Mouse (Mus musculus) stomach, postnatal 0 days (tissue): Measurements from ENCODE around the gene Gmeb2. TPM values are rescaled to one million over a fixed set of nuclear protein-coding genes. Genes with fewer than 3 reads are reported as not detected.

Experiments used
- ATAC-seq: fragments of 200-750 bp; cut with Nextera tagmentation; 2 replicates; pipeline ENCODE4 v1.8.0; 2017; ENCODE audit not compliant: low FRiP score, low TSS enrichment
- DNase-seq: peaks from one replicate; pipeline ENCODE4 v3.0.0-alpha.2; 2016; ENCODE audit warnings: low spot score
- H3K27ac ChIP-seq: fragments of 300-500 bp; sonication (generic); replicated peaks from 2 replicates; pipeline ENCODE4 v1.5.1; 2014; ENCODE audit warnings: mild to moderate bottlenecking, control low read depth
- H3K27me3 ChIP-seq: fragments of 300-500 bp; sonication (generic); 2 replicates; pipeline ENCODE4 v1.6.1; 2014; ENCODE audit warnings: low read length; ENCODE audit not compliant: control insufficient read depth, insufficient read depth
- H3K36me3 ChIP-seq: fragments of 300-500 bp; sonication (generic); 2 replicates; pipeline ENCODE4 v1.6.1; 2014; ENCODE audit warnings: low read length, mixed read lengths; ENCODE audit not compliant: control insufficient read depth, insufficient read depth
- H3K4me1 ChIP-seq: fragments of 300-500 bp; sonication (generic); replicated peaks from 2 replicates; pipeline ENCODE4 v1.6.1; 2014; ENCODE audit warnings: antibody characterized with exemption; ENCODE audit not compliant: control insufficient read depth, insufficient read depth
- H3K4me2 ChIP-seq: fragments of 300-500 bp; sonication (generic); replicated peaks from 2 replicates; pipeline ENCODE4 v1.6.1; 2014; ENCODE audit warnings: low read depth, mild to moderate bottlenecking, control low read depth, moderate library complexity
- H3K4me3 ChIP-seq: fragments of 300-500 bp; sonication (generic); 2 replicates; pipeline ENCODE4 v1.5.1; 2014; ENCODE audit warnings: low read depth, low read length, control low read depth
- H3K9ac ChIP-seq: fragments of 300-500 bp; sonication (generic); 2 replicates; pipeline ENCODE4 v1.6.1; 2014; ENCODE audit warnings: mild to moderate bottlenecking, low read length, control low read depth, mixed read lengths
- H3K9me3 ChIP-seq: fragments of 300-500 bp; sonication (generic); 2 replicates; pipeline ENCODE4 v1.6.1; 2016; ENCODE audit warnings: low read length; ENCODE audit not compliant: control insufficient read depth
- CTCF ChIP-seq: IDR thresholded peaks from 2 replicates; pipeline ENCODE4 v1.5.1; 2016; ENCODE audit warnings: antibody characterized with exemption, low read depth, mild to moderate bottlenecking, moderate library complexity
- EP300 ChIP-seq: optimal IDR thresholded peaks from 2 replicates; pipeline ENCODE3; 2016; ENCODE audit warnings: antibody characterized with exemption
- WGBS: fragments of 180-500 bp; shearing (Covaris S2); extraction: QIAGEN DNeasy Blood & Tissue Kit; methylation state at CpG from one replicate; pipeline ENCODE4 v1.1.7; 2014; 5-methylcytosine and 5-hydroxymethylcytosine counted together
- polyA plus RNA-seq: library from polyadenylated mRNA; unstranded; fragments of >200 nt; fragmentation: Nextera tagmentation; extraction: Ambion mirVana; gene quantifications from 2 replicates; pipeline ENCODE4 v1.2.1, GENCODE M21; 2015

The Gmeb2 gene
- polyA plus RNA-seq, 1 experiment from 2014 or later: 4.9 TPM

DNA sequence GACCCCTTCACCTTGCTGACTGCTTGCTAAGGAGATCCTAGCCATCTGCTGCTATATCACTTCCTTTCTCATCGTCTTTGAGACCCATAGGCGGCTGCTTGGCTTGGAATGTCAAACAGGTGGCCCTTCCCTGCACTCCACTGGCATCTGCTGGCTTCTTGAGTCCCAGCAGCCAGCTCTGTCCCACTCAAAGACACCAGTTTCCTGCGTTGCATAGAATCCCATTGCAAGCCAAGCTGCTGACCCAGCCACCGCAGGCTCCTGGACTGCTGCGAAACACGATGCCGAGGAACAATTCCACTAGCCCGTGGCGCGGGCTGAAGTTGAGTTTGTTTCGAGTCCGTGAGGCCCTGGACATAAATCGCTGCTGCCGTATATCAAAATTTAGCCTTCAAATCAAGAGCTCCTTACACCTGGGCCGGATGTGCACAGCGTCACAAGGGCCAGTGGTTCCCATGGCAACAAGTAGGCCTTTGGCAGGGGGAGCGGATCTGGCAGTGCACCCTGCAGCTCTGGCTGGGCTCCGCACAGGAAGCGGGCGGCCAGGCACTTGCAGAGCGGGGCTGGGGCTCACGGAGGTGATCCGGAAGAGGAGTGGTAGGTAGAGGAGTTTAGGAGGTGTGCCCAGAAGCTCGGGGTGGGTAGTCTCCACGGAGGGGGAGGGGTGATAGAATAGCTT, 68.2 kb downstream of the Gmeb2 start, which contains the start of gene Fndc11:
TSS of gene Fndc11 (plus strand) at position 476 of the 679 bp plus-strand sequence.
- H3K4me3 ChIP-seq: peak within 1 kb of the TSS; percentile 27
- 2% methylated on average over 25 of the region's 25 CpGs for WGBS
- peak within 1 kb of the TSS; percentile 30; the same call in 1 of the 2 replicates for H3K27ac ChIP-seq
- H3K27me3 ChIP-seq: no peaks in the 10 kb centered on the region
- H3K9me3 ChIP-seq: no peaks in the 10 kb centered on the region
- H3K4me2 ChIP-seq: peak within 1 kb of the TSS; percentile 58
- H3K4me1 ChIP-seq: peaks cover 5% of the 10 kb centered on the region
- DNase-seq (peak; percentile 81), ATAC-seq (peak; percentile 89)
- no peaks in the 10 kb centered on the region for H3K36me3 ChIP-seq
- TF ChIP-seq EP300 (no peak), CTCF (peak; percentile 62)
- peak within 1 kb of the TSS; percentile 43; the same call in 1 of the 2 replicates for H3K9ac ChIP-seq

DNA sequence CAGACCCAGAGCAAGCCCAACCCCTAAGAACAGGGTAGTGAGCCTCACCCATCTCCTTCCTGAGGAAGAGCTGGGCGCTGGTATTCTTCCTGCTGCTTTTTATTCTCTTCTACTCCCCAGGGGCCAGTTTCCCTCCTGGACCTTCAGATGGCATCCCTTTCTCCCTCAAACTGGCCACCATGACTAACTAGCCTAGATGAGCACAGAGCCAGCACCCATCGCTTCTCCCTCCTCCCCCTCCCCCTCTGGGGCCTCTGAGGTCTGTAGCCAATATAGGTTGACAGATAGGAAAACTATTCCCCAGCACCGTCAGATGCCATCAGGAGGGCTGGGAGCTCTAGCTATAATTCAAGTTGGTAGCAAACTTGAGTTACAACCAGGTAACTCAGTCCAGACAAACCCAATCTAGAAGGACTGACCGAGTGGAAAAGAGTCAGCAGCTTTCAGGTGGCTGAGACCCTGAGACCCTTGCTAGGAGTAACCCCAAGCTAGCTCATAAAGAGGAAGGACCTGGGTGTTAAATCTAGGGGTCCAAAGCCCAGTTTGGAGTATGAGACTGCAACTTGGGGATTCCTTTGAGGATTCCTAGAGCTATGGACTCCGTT, 68.9 kb downstream of the Gmeb2 start:
- Histone ChIP-seq H3K4me3 (no peak overlapping the region), H3K9ac (no peak overlapping the region), H3K27ac (no peak overlapping the region), H3K9me3 (no peaks in the 10 kb centered on the region), H3K27me3 (no peaks in the 10 kb centered on the region), H3K4me2 (no peak overlapping the region), H3K36me3 (no peaks in the 10 kb centered on the region), H3K4me1 (peaks cover 5% of the 10 kb centered on the region)
- TF ChIP-seq CTCF (no peak), EP300 (no peak)
- DNase-seq: no peak
- no peak for ATAC-seq
- 59% methylated on average over 5 of the region's 5 CpGs for WGBS

DNA sequence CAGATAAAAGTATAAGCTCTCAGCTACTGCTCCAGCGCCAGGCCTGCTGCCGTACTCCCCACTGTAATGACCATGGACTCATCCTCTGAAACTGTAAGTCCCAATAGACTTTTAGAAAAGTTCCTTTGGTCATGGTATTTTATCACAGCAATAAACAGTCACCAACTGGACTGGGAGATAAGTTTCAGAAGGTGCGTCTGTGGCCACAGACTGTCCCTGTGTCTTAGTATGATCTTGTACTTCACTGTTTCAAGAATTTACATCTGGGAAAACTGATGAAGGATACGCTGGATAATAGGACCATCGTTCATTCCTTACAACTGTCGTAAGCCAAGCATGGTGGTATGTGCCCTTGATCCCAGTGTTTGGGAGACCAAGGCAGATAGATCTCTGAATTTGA, 71.8 kb downstream of the Gmeb2 start:
- peaks cover 5% of the 10 kb centered on the region for H3K4me1 ChIP-seq
- ATAC-seq (no peak), DNase-seq (no peak)
- TF ChIP-seq CTCF: no peak
- TF ChIP-seq EP300: no peak
- H3K4me3 ChIP-seq: no peak overlapping the region
- no peaks in the 10 kb centered on the region for H3K36me3 ChIP-seq
- H3K27ac ChIP-seq: no peak overlapping the region
- H3K9me3 ChIP-seq: no peaks in the 10 kb centered on the region
- H3K27me3 ChIP-seq: no peaks in the 10 kb centered on the region
- WGBS: 80% methylated on average over 6 of the region's 6 CpGs
- no peak overlapping the region for H3K9ac ChIP-seq
- H3K4me2 ChIP-seq: no peak overlapping the region

DNA sequence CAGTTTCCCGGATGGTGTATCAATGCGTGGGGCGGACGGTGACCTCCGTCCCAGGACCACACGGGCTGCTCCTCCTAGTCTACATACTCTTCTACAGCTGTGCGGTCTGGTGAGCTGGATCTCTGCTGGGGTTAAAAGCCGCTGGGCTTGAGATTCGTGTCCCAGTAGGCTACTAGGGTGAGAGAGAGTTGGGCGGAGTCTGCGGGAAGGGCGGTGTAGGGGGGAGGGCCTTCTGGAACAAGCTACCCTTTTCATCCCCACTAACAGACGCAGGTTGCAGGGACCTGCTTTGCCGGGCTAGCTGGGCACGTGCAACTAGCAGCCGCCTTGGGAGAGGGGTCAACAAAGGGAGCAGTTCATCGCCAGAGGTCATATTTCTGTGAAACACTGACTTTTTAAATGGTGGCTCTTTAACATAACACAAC, 74.8 kb downstream of the Gmeb2 start, which contains the start of gene Srms:
TSS of gene Srms (minus strand) at position 165 of the 425 bp plus-strand sequence.
- ATAC-seq (peak; percentile 77; the same call in 1 of the 2 replicates), DNase-seq (peak; percentile 57)
- H3K27me3 ChIP-seq: no peaks in the 10 kb centered on the region
- H3K9ac ChIP-seq: peak within 1 kb of the TSS; percentile 31
- H3K4me3 ChIP-seq: peak within 1 kb of the TSS; percentile 39
- H3K9me3 ChIP-seq: no peaks in the 10 kb centered on the region
- no peaks in the 10 kb centered on the region for H3K36me3 ChIP-seq
- TF ChIP-seq EP300: no peak
- no peak for TF ChIP-seq CTCF
- no peaks in the 10 kb centered on the region for H3K4me1 ChIP-seq
- H3K4me2 ChIP-seq: peak within 1 kb of the TSS; percentile 59
- WGBS: 4% methylated on average over 17 of the region's 17 CpGs
- H3K27ac ChIP-seq: no peak within 1 kb of the TSS

DNA sequence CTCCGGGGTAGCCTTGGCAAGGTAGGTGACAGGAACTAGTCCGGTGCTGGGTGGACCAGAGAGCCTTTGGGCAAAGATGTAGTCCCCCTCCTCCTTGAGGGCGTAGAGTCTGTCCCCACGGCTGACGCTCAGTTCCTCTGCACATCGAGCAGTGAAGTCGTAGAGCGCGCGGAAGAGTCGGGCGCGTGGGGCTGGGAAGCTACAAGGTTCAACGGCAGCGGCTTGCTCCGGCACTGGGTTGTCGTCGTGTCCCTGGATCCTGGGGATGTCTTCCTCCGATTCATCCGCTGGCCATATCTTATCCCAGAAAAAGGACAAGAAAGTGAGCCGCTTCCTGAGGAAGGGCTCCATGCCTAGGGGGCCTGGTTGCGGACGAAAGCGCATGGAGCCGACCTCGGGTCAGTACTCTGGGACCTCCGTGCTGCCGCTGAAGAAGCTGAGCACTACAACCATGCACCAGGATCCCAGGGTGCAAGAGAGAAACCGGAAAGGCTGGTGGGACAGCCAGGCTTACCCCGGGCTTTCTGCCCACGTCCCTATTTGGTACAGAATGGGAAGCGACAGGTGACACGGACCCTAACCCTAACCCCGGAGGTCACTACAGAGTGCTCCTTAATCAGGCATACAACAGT, 75.3 kb downstream of the Gmeb2 start:
- Histone ChIP-seq H3K27me3 (no peaks in the 10 kb centered on the region), H3K4me2 (peak overlapping the region; percentile 59), H3K36me3 (no peaks in the 10 kb centered on the region), H3K4me3 (peak overlapping the region; percentile 39), H3K9me3 (no peaks in the 10 kb centered on the region), H3K4me1 (no peaks in the 10 kb centered on the region), H3K27ac (no peak overlapping the region), H3K9ac (peak overlapping the region; percentile 31)
- TF ChIP-seq EP300: no peak
- no peak for TF ChIP-seq CTCF
- DNase-seq: no peak
- ATAC-seq: peak; percentile 12; the same call in 1 of the 2 replicates
- WGBS: 6% methylated on average over 34 of the region's 34 CpGs
